Mouse (Mus musculus) kidney, adult 2 months (tissue): ENCODE data around the gene Ppp6r3. TPM values are rescaled to one million over a fixed set of nuclear protein-coding genes. Genes with fewer than 3 reads are reported as not detected.

Experiments
- DNase-seq: peaks from one replicate; pipeline ENCODE4 v3.0.0; 2021
- H3K27ac ChIP-seq: fragments of 200-500 bp; 2 replicates; pipeline ENCODE4 v1.5.1; 2012; ENCODE audit warnings: low read depth, low read length, control low read depth, inconsistent platforms; ENCODE audit not compliant: insufficient read depth
- H3K27me3 ChIP-seq: fragments of 200-500 bp; replicated peaks from 2 replicates; pipeline ENCODE4 v1.6.1; 2012; ENCODE audit warnings: mild to moderate bottlenecking, moderate library complexity, low read length, inconsistent platforms; ENCODE audit not compliant: control insufficient read depth, insufficient read depth
- H3K36me3 ChIP-seq: fragments of 200-500 bp; 2 replicates; pipeline ENCODE4 v1.6.1; 2012; ENCODE audit warnings: mild to moderate bottlenecking, moderate library complexity, low read length, inconsistent platforms; ENCODE audit not compliant: control insufficient read depth, insufficient read depth
- H3K4me1 ChIP-seq: fragments of 200-500 bp; 2 replicates; pipeline ENCODE4 v1.6.1; 2011; ENCODE audit warnings: low read length; ENCODE audit not compliant: control insufficient read depth, insufficient read depth
- H3K4me3 ChIP-seq: fragments of 200-500 bp; 2 replicates; pipeline ENCODE4 v1.5.1; 2011; ENCODE audit warnings: mild to moderate bottlenecking, low read depth, low read length, control low read depth; ENCODE audit not compliant: insufficient read depth
- CTCF ChIP-seq: fragments of 200-500 bp; conservative IDR thresholded peaks from 2 replicates; pipeline ENCODE4 v1.5.1; 2011; ENCODE audit warnings: low read depth, mild to moderate bottlenecking, control low read depth, low read length, moderate library complexity, mixed read lengths; ENCODE audit not compliant: insufficient read depth, insufficient read length
- POLR2A ChIP-seq: fragments of 200-500 bp; IDR thresholded peaks from one replicate; pipeline ENCODE4 v1.6.1; 2011; ENCODE audit warnings: low read depth, low read length, control low read depth
- WGBS: fragments of 180-500 bp; shearing (Covaris S2); methylation state at CpG from one replicate; pipeline ENCODE4 v1.1.7; 2018; 5-methylcytosine and 5-hydroxymethylcytosine counted together
- polyA plus RNA-seq: library from polyadenylated mRNA; depleted of rRNA; stranded (reverse); fragments of >200 nt; gene quantifications from 2 replicates; pipeline ENCODE4 v1.2.3, GENCODE M21; 2012; rRNA removed

The Ppp6r3 gene
- 52.5 and 58.5 TPM in 2 replicates for polyA plus RNA-seq

DNA sequence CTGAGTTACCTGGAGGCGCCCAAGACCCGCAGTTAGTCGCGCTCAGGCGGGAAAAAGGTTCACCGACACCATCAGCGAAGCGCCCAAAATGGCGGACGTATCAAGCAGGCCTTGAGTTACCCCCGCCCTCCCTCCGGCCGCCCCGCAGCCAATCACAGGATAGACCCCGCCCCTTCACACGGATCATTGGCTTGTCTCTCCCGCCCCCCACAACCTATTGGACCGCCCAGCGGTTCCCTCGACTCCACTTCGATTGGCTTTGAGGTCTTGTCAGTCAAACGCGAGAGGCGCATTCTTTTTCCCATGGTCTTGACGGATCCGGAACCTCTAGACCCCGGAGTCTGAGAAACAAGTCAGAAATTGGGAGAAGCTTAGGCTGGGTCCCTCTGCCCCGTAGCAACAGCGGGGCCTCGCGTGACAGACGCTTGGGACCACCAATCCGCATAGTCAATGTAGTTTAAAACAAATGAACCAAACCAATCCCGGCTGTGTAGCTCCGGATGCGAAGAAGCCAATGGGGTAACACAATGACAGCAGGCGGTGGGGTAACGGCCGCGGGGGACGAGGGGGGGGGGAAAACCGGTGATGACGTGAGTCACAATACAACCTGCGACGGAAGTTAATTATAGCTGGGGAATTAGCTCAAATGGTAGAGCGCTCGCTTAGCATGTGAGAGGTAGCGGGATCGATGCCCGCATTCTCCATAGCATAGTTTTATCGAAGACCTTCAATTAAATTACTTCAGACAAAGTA lies at the start of gene Ppp6r3:
Gene Ppp6r3, minus strand, starts transcription at position 118 of the 753 bp plus-strand sequence.
- no peaks in the 10 kb centered on the region for H3K27me3 ChIP-seq
- TF ChIP-seq POLR2A (peak; percentile 66), CTCF (no peak)
- H3K36me3 ChIP-seq, result no peaks in the 10 kb centered on the region
- peak within 1 kb of the TSS; percentile 98 for H3K27ac ChIP-seq
- peak; percentile 100 for DNase-seq
- H3K4me3 ChIP-seq, result peak within 1 kb of the TSS; percentile 90
- under 1% methylated on average over 51 of the region's 51 CpGs for WGBS
- peaks cover 11% of the 10 kb centered on the region for H3K4me1 ChIP-seq

DNA sequence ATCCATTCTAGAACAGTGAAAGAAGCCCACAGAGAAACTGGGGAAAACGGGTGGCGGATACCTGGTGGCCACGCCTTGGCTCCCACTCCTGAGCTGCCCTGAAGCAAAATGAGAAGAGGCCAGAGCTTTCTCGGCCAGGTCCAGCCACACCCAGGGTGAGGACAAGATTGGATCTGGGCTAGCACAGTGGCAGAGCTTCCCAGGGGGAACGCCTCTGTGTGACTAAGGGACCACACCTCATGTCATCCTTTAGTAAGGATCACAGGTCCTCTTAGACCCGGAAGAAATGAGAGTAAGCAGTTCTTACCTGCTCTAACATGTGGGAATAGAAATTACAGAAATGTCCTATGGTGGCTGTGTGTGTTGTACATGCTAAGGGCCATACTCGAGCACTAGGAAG lies 49.6 kb upstream of the Ppp6r3 start:
- DNase-seq, result no peak
- no peaks in the 10 kb centered on the region for H3K4me1 ChIP-seq
- TF ChIP-seq CTCF, result no peak
- TF ChIP-seq POLR2A, result no peak
- H3K36me3 ChIP-seq, result 0 out of 2 replicates have a peak, but pooled peaks cover 3% of the 10 kb centered on the region
- WGBS, result 80% methylated on average over 7 of the region's 7 CpGs
- H3K27me3 ChIP-seq, result no peaks in the 10 kb centered on the region
- no peak overlapping the region for H3K4me3 ChIP-seq
- H3K27ac ChIP-seq, result no peak overlapping the region

DNA sequence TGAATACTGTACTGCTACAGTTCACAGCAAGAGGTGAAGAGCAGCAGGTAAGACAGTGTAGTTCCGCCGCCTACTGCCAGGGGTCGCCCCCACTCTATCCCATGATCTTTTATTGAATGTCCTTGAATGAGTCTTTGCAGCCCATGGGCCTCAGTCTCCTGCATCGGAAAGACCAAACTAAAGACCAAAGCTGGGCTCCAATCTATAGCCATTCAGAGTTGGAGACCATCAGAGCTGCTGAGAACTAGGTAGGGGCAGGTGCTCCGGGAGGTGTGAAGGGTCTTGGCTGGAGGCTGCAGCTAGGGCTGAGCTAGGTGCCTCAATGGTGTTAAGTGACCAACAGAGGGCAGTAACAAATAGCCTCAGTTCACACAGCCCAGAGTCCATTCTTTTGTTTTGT lies 48.3 kb upstream of the Ppp6r3 start:
- no peak overlapping the region for H3K27ac ChIP-seq
- DNase-seq, result peak; percentile 79
- no peaks in the 10 kb centered on the region for H3K27me3 ChIP-seq
- WGBS, result 56% methylated on average over 5 of the region's 5 CpGs
- no peaks in the 10 kb centered on the region for H3K36me3 ChIP-seq
- no peaks in the 10 kb centered on the region for H3K4me1 ChIP-seq
- no peak for TF ChIP-seq POLR2A
- TF ChIP-seq CTCF, result peak; percentile 76
- H3K4me3 ChIP-seq, result no peak overlapping the region

DNA sequence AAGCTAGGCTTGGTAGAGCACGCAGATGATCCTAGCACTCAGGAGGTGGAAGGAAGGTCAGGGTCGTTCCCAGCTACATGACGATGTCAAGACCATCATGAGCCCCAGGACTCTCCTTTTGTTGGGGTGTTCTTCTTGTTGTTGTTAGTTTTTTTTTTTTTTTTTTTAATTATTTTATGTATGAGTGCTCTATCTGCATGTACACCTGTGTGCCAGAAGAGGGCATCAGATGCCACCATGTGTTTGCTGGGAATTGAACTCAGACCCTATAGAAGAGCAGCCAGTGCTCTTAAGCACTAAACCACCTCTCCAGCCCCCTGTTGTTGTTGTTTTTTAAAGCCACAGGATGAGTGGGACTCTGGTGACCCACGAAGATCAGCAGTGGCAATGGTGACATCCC lies 47.7 kb upstream of the Ppp6r3 start:
- H3K27ac ChIP-seq, result no peak overlapping the region
- no peaks in the 10 kb centered on the region for H3K4me1 ChIP-seq
- no peaks in the 10 kb centered on the region for H3K27me3 ChIP-seq
- TF ChIP-seq POLR2A (no peak), CTCF (peak; percentile 14; the same call in 1 of the 2 replicates)
- H3K4me3 ChIP-seq, result no peak overlapping the region
- H3K36me3 ChIP-seq, result no peaks in the 10 kb centered on the region
- 96% methylated on average over 4 of the region's 4 CpGs for WGBS
- DNase-seq, result no peak

DNA sequence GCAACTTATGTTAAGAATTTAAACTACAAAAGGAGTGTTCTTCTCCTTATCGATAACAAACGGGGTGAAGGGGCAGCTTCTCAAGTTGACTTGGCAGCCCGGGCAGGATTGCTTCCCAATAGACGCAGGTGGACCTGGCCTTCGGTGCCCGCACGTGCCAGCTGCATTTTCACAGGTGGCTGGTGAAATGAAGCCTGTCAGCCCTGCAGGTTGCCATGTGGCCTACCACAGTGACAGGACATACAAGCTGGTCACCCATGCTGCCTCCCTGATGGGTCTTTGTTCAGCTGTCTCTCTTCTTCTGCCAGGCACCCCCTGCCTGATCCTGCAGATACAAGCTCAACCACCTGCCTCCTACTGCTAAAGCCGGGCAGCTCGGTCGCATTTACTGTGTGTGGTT lies 45.3 kb upstream of the Ppp6r3 start:
- Histone ChIP-seq H3K27ac (no peak overlapping the region), H3K4me1 (no peaks in the 10 kb centered on the region), H3K36me3 (no peaks in the 10 kb centered on the region), H3K4me3 (no peak overlapping the region), H3K27me3 (no peaks in the 10 kb centered on the region)
- no peak for DNase-seq
- WGBS, result 98% methylated on average over 10 of the region's 10 CpGs
- TF ChIP-seq CTCF (no peak), POLR2A (no peak)

DNA sequence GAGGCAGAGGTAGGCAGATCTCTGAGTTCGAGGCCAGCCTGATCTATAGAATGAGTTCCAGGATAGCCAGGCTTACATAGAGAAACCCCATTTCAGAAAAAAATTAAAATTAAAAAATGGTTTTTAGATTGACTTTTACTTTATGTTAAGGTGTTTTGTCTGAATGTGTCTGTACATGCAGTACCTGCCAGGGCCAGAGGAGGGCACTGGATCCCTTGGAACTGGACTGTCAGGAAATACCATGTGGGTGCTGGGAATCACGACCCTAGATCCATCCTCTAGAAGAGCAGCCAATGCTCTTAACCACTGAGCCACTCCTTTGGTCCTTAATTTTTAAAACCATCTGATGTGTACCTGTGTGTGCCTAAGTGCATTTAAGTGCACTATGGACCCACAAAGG lies 43.8 kb upstream of the Ppp6r3 start:
- H3K27ac ChIP-seq, result no peak overlapping the region
- H3K4me3 ChIP-seq, result no peak overlapping the region
- no peaks in the 10 kb centered on the region for H3K27me3 ChIP-seq
- TF ChIP-seq POLR2A, result no peak
- peak; percentile 52 for TF ChIP-seq CTCF
- H3K36me3 ChIP-seq, result no peaks in the 10 kb centered on the region
- no peak for DNase-seq
- WGBS, result 91% methylated on average over 2 of the region's 2 CpGs
- no peaks in the 10 kb centered on the region for H3K4me1 ChIP-seq

DNA sequence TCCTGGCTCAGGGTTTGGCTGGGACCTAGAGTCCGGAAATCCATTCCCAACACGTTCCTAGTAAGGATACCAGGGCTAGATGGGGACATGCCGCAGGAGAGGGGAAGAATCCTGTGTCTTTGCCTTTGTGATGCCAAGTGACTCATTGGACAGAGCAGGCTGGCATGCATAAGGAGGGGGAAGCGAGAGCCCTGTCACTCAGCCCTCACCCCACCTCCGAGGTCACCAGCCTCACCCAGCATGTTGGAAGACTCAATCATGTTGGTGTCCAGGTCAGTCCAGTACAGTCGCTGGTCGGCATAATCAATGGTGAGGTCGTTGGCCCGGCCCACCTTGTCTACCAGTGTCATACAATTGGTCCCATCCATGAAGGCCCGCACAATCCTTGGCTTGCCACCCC lies 38.4 kb upstream of the Ppp6r3 start:
- no peak for DNase-seq
- Histone ChIP-seq H3K4me3 (no peak overlapping the region), H3K36me3 (no peaks in the 10 kb centered on the region), H3K27ac (no peak overlapping the region), H3K4me1 (no peaks in the 10 kb centered on the region), H3K27me3 (no peaks in the 10 kb centered on the region)
- TF ChIP-seq POLR2A (no peak), CTCF (no peak)
- 95% methylated on average over 10 of the region's 10 CpGs for WGBS
